Mouse (Mus musculus): ENCODE results near the gene Avpi1.

Avpi1 gene

DNA sequence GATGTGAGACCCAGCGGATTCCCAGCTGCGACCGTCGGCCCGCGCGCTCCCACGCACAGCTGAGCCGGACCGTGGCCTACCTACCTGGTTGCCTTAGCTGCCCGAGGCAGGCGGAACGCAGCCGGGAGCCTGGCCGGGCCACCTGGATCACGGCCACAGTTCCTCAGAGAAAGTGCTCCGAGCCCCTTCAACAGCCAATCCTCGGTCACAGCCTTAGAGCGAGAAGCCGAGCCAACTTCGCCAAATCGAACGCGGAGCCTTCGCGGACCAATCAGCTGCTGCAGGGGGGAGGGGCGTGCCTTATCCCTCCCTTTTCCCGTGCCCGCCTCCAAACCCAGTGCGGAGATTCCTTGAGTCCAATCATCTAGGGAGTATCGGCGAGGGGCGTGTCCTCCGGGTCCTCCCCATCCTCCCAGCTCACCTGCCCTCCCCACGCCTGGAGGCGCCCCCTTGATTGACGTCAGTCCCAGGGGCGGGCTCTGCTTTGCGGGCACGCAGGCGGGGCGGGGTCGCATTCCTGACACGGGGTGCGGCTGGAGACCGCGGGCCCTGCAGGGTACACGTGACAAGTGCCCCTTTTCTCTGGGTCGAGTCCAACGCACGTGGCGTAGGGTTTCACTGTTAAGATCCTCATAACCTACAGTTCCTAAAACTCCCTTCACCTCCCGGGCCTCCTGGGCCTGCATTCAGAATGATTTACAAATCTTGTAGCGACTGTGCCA, at the start of gene Avpi1:
Gene Avpi1 (minus strand): TSS at position 273 of the 722 bp plus-strand sequence.
- peak; percentile 92 for DNase-seq (ENCODE audit: low spot score)

GRCm38 (mm10) chr19:42177461-42177860, 48.6 kb upstream of the Avpi1 start:
- DNase-seq (ENCODE audit: low spot score): no peak

DNA sequence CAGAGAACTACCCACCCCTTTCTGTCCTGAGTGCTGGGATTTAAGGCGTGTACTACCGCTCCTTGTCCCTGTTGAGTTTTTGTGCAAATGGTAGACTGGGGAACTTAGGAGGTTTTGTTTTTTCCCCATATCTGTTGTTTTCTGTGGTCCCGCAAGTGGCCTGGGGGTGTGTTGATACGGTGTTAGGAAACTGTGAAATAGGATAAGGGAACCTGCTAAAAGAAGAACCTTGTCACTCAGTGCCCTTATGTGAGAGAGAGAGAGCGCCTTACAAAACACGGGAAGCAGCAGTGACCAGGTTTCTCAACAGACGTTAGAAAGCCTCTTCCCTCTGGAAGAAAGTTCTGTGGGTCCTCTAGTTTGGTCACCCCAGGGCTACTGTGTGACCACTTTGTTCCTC, 48.0 kb upstream of the Avpi1 start:
- no peak for DNase-seq (ENCODE audit: low spot score)

DNA sequence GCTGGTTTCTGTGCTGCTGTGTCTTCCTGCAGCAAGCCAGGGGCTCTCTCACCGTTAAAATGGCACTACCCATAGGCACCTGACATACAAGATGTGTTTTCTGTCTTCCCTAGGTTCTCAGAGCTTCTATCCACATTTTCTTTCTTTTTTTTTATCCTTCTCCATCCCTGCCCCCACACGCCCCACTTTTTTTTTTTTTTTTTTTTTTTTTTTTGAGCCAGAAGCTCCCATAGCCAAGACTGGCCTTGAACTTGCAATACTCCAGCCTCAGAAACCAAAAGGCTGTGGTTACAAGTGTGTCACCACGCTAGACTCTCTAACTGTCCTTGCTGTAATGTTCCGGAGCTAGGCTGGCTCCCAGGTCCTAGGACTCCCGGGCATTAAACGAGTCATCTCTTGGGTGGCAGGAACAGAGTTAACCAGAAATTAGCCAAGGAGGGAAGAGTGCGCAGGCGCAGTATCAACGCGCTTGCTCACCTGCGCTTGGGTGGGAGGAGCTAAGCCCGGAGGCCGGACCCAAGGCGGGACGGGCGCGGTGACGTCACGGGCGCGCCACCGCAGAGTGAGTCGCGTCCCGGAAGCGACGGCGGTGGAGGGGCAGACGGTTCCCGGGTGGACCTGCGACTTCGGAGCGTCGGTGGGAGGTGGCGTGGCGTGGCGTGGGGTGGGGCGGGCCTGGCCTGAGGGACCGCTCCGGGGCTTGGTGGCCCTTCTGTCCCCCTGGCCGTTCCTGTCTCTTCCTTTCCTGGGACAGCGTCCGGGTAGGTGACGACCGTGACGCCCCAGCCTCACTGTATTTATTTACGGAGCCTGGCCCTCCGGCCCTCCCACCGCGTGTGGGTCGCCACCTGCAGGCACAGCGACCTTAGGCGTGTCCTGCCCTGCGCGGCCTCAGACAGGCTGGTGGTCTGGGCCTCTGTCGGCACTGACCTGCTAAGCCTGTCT, 41.4 kb upstream of the Avpi1 start:
- peak; percentile 95 for DNase-seq (ENCODE audit: low spot score)

GRCm38 (mm10) chr19:42169322-42169975, 40.6 kb upstream of the Avpi1 start:
- DNase-seq (ENCODE audit: low spot score): peak; percentile 67

DNA sequence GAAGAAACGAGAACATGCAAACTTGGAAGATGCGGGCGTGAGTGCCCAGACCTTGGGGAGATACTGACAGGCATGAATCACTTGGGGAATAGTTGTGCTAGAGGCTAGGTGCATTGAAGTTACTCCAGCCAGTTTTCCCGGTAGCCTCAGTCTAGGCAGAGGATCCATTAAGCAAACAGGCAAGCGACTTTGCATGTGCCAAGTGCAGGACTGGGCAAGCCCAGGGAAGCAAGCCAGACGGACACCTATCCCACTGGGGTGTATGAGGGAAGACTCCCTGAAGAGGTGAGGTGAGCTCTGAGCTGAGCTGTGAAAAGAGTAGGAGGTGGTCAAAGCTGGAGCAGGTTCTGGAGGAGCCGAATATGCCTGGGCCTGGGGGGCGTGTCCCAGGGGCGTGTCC, 38.6 kb upstream of the Avpi1 start:
- DNase-seq (ENCODE audit: low spot score): no peak

DNA sequence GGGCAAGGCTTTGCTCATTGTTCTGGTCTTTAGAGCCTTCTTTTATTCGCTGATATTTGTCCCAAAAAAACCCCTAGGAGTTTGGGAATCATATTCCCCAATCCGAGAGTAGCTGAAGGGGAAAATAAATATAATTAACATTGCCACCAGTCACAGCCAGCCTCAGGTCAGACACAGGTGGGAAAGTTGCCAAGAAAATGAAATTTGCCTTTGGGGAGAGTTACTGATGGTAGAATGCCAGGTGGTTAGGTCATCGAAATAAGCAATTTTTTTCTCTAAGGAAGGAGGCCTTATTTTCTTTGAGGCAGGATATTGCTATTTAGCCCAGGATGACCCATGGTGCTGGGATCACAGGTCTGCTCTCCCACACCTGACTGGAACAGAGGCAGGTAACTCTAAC, 37.9 kb upstream of the Avpi1 start:
- DNase-seq (ENCODE audit: low spot score): no peak

DNA sequence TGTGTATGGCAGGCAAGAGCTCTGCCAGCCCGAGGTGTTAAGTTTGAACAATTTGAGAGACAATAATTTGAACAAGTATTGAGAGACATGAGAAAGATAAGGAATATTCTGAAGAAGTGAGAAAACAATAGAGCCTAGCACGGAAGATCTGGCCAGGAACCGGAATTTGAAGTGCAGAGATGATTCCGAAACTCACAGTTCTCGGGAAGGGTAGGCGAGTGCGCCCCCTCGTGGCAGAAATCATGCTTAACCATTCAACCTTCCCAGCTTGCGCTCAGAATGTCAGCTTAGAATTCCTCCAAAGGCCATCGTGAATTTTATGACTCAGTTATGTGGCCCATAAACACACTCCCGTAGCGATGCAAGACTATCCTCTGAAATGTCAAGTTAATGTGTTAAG, 37.3 kb upstream of the Avpi1 start:
- peak; percentile 81 for DNase-seq (ENCODE audit: low spot score)

DNA sequence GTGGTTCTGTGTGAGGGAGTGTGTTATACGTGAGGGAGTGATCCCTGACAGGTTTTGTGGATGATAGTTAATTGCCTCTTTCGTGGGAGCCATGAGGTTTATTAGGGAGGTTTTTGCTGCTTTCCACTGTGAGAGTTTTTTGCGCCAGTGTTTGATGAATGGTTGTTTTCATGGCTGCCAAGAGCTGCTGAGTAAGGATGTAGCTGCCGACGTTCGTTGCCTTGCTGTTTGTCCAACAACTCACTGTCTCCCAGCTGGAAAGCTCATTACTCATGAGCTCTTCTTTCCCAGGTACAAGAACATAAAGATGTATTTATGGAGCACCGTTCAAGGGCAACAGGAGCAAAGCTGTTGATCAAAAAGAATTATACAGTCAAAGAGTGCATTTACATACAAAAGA, 35.3 kb upstream of the Avpi1 start:
- DNase-seq (ENCODE audit: low spot score): no peak

DNA sequence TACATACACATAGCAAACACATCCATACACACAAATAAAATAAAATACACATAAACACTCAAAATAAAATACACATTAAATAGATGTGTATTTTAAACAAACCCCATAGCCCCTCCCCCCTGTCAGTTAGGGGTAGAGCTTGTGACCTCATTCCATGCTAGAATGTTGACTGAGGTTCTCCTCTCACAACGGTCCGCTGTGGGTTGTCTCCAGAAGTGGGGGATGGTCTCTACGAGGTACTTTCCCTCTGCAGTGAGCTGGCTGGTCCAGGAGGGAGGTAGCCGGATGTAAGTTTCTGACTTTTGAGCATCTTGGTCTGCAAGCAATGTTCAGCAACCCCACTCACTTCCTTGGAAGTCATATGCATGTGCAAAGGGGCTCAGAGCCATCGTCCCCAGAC, 34.9 kb upstream of the Avpi1 start, which contains the start of gene Zfyve27:
Gene Zfyve27 (plus strand): TSS at position 188 of the 400 bp plus-strand sequence.
- DNase-seq (ENCODE audit: low spot score): no peak

- no peak for DNase-seq (ENCODE audit: low spot score)
These were observed 29.6 kb upstream of the Avpi1 start for GRCm38 (mm10) chr19:42158246-42159017.

- no peak for DNase-seq (ENCODE audit: low spot score)
These were observed 28.8 kb upstream of the Avpi1 start for GRCm38 (mm10) chr19:42157493-42158237.

- DNase-seq (ENCODE audit: low spot score): peak; percentile 76
These were observed 23.1 kb upstream of the Avpi1 start for GRCm38 (mm10) chr19:42151990-42152389.

- no peak for DNase-seq (ENCODE audit: low spot score)
These were observed 19.7 kb upstream of the Avpi1 start for GRCm38 (mm10) chr19:42148569-42148860.

- DNase-seq (ENCODE audit: low spot score): no peak
These were observed 19.1 kb upstream of the Avpi1 start for GRCm38 (mm10) chr19:42147769-42148568.

- DNase-seq (ENCODE audit: low spot score): no peak
These were observed 18.4 kb upstream of the Avpi1 start, which contains the start of gene Marveld1 for GRCm38 (mm10) chr19:42147170-42147768. Marveld1 (plus strand) TSS chr19:42147400.

DNA sequence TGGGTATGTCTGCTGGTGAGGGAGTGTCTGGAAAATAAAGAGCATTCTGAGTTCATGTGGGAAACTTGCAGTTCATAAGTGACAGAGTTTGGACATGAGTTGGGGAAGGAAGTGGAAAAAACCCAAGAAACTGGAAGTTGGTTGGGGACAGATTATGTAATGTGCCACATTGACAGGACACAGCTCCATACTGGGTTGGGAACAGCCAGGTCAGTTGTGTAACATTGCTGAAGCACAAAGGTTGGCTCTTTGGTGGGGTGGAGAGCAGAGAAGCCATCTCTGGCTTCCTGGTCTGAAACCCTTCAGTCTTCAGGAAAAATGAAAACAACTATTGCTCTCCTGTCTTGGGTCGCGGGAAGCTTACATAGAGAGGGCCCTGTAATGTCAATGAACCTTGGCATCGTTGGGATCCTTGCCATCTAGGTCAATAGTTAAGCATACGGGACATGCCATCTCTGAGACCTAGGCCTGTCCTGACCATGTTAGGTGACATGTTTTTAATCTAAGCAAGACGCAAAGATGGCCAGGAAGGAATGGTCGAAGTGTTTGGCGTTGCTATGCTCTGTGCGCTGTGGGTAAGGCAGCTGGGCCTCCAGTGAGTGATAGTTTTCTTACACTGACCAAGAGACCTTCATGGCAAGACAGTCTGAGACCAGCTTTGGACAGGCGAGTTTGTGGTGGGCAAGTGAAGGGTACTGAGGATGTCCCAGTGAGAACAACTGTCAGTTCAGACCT, 17.6 kb upstream of the Avpi1 start:
- no peak for DNase-seq (ENCODE audit: low spot score)

DNA sequence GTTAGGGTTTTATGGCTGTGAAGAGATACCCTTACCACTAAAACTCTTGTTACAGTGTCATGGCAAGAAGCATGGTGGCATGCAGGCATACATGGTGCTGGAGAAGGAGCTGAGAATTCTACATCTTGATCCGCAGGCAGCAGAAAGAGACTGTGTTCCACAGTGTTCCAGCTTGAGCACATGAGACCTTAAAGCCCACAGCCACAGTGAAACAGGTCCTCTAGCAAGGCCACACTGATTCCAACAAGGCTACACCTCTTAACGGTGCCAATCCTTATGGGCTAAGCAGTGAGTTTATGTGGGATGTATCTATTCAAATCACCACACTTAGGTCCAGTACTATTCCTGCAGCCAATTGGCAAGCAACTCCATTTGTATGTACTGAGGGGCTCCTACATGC, 16.9 kb upstream of the Avpi1 start:
- DNase-seq (ENCODE audit: low spot score): no peak

DNA sequence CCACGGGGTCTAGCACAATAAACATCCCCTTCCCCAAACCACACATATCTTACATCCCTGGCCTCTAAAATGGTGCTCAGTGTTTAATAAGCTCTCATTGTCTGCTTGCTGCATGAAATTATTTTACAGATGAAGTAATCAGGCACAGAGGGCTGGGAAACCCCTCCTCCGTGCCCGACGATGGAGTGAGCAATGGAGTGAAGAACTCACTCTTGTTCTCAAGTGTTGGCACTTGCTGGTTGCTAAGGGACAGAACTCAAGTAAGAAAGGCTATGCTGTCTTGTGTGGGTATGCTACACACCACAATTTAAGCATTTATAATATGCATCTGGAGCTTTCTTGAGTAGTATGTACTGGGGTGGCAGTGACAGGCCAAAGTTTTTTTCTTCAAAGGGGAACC, 16.4 kb upstream of the Avpi1 start:
- DNase-seq (ENCODE audit: low spot score): no peak

Data from c-Kit-positive CD71-positive TER-119-positive erythroid progenitor cells, embryonic 14.5 days (primary cell).